Mouse (Mus musculus): ENCODE measurements around the gene Nphp4.

The Nphp4 gene

GRCm38 (mm10) chr4:152447731-152448665 is 28.5 kb upstream of the Nphp4 start:
- peaks cover 43% of the 10 kb centered on the region for H3K4me1 ChIP-seq (replicated peaks; ENCODE audit: low read depth, low read length)
- no peaks in the 10 kb centered on the region for H3K27me3 ChIP-seq (ENCODE audit: insufficient read depth, low read length)
- peaks cover 7% of the 10 kb centered on the region; the same call in 1 of the 2 replicates for H3K9me3 ChIP-seq (ENCODE audit: low read length)
- TF ChIP-seq NANOG (IDR thresholded peaks at IDR 0.05; ENCODE audit: borderline replicate concordance, low read length): no peak
- peak overlapping the region; percentile 48 for H3K4me3 ChIP-seq (replicated peaks; ENCODE audit: low read length)
- no peaks in the 10 kb centered on the region for H3K36me3 ChIP-seq (ENCODE audit: insufficient read depth, low read length)

GRCm38 (mm10) chr4:152448666-152449018 is 27.9 kb upstream of the Nphp4 start:
- H3K9me3 ChIP-seq (ENCODE audit: low read length): peaks cover 7% of the 10 kb centered on the region; the same call in 1 of the 2 replicates
- H3K36me3 ChIP-seq (ENCODE audit: insufficient read depth, low read length): no peaks in the 10 kb centered on the region
- H3K27me3 ChIP-seq (ENCODE audit: insufficient read depth, low read length): no peaks in the 10 kb centered on the region
- peaks cover 43% of the 10 kb centered on the region for H3K4me1 ChIP-seq (replicated peaks; ENCODE audit: low read depth, low read length)
- TF ChIP-seq CTCF (conservative IDR thresholded peaks at IDR 0.05; ENCODE audit: low read length) (no peak), NANOG (IDR thresholded peaks at IDR 0.05; ENCODE audit: borderline replicate concordance, low read length) (no peak), POU5F1 (IDR thresholded peaks at IDR 0.05; ENCODE audit: borderline replicate concordance, low read length) (no peak)
- H3K4me3 ChIP-seq (replicated peaks; ENCODE audit: low read length): peak overlapping the region; percentile 48

GRCm38 (mm10) chr4:152451371-152451770 is 25.1 kb upstream of the Nphp4 start:
- Histone ChIP-seq H3K36me3 (ENCODE audit: insufficient read depth, low read length) (no peaks in the 10 kb centered on the region), H3K4me3 (replicated peaks; ENCODE audit: low read length) (no peak overlapping the region), H3K4me1 (replicated peaks; ENCODE audit: low read depth, low read length) (peaks cover 27% of the 10 kb centered on the region), H3K27me3 (ENCODE audit: insufficient read depth, low read length) (no peaks in the 10 kb centered on the region), H3K9me3 (ENCODE audit: low read length) (peaks cover 1% of the 10 kb centered on the region; the same call in 1 of the 2 replicates)
- TF ChIP-seq NANOG (IDR thresholded peaks at IDR 0.05; ENCODE audit: borderline replicate concordance, low read length): no peak
- no peak for TF ChIP-seq POU5F1 (IDR thresholded peaks at IDR 0.05; ENCODE audit: borderline replicate concordance, low read length)
- TF ChIP-seq CTCF (conservative IDR thresholded peaks at IDR 0.05; ENCODE audit: low read length): no peak

- Histone ChIP-seq H3K36me3 (ENCODE audit: insufficient read depth, low read length) (no peaks in the 10 kb centered on the region), H3K4me3 (replicated peaks; ENCODE audit: low read length) (no peak overlapping the region), H3K4me1 (replicated peaks; ENCODE audit: low read depth, low read length) (peaks cover 18% of the 10 kb centered on the region), H3K9me3 (ENCODE audit: low read length) (no peaks in the 10 kb centered on the region), H3K27me3 (ENCODE audit: insufficient read depth, low read length) (no peaks in the 10 kb centered on the region)
- no peak for TF ChIP-seq POU5F1 (IDR thresholded peaks at IDR 0.05; ENCODE audit: borderline replicate concordance, low read length)
- TF ChIP-seq CTCF (conservative IDR thresholded peaks at IDR 0.05; ENCODE audit: low read length): 0 out of 2 replicates have a peak, but pooled peaks have one; percentile 3
Observed at GRCm38 (mm10) chr4:152453079-152453478, 23.4 kb upstream of the Nphp4 start.

- no peaks in the 10 kb centered on the region for H3K9me3 ChIP-seq (ENCODE audit: low read length)
- TF ChIP-seq POU5F1 (IDR thresholded peaks at IDR 0.05; ENCODE audit: borderline replicate concordance, low read length) (no peak), NANOG (IDR thresholded peaks at IDR 0.05; ENCODE audit: borderline replicate concordance, low read length) (no peak), CTCF (conservative IDR thresholded peaks at IDR 0.05; ENCODE audit: low read length) (no peak)
Observed at GRCm38 (mm10) chr4:152454153-152454552, 22.4 kb upstream of the Nphp4 start.

GRCm38 (mm10) chr4:152456609-152457008 is 19.9 kb upstream of the Nphp4 start:
- TF ChIP-seq NANOG (IDR thresholded peaks at IDR 0.05; ENCODE audit: borderline replicate concordance, low read length) (no peak), CTCF (conservative IDR thresholded peaks at IDR 0.05; ENCODE audit: low read length) (no peak), POU5F1 (IDR thresholded peaks at IDR 0.05; ENCODE audit: borderline replicate concordance, low read length) (no peak)
- Histone ChIP-seq H3K27me3 (ENCODE audit: insufficient read depth, low read length) (no peaks in the 10 kb centered on the region; the same call in 1 of the 2 replicates), H3K4me3 (replicated peaks; ENCODE audit: low read length) (no peak overlapping the region), H3K36me3 (ENCODE audit: insufficient read depth, low read length) (no peaks in the 10 kb centered on the region), H3K4me1 (replicated peaks; ENCODE audit: low read depth, low read length) (no peaks in the 10 kb centered on the region), H3K9me3 (ENCODE audit: low read length) (no peaks in the 10 kb centered on the region)

More at GRCm38 (mm10) chr4:152454153-152454552, 22.4 kb upstream of the Nphp4 start:
- Histone ChIP-seq H3K4me1 (replicated peaks; ENCODE audit: low read depth, low read length) (peaks cover 8% of the 10 kb centered on the region), H3K27me3 (ENCODE audit: insufficient read depth, low read length) (no peaks in the 10 kb centered on the region), H3K36me3 (ENCODE audit: insufficient read depth, low read length) (no peaks in the 10 kb centered on the region), H3K4me3 (replicated peaks; ENCODE audit: low read length) (no peak overlapping the region)

GRCm38 (mm10) chr4:152457673-152458072 is 18.8 kb upstream of the Nphp4 start:
- no peaks in the 10 kb centered on the region for H3K4me1 ChIP-seq (replicated peaks; ENCODE audit: low read depth, low read length)
- no peaks in the 10 kb centered on the region; the same call in 1 of the 2 replicates for H3K27me3 ChIP-seq (ENCODE audit: insufficient read depth, low read length)
- H3K9me3 ChIP-seq (ENCODE audit: low read length): no peaks in the 10 kb centered on the region
- no peak for TF ChIP-seq POU5F1 (IDR thresholded peaks at IDR 0.05; ENCODE audit: borderline replicate concordance, low read length)
- TF ChIP-seq NANOG (IDR thresholded peaks at IDR 0.05; ENCODE audit: borderline replicate concordance, low read length): no peak
- TF ChIP-seq CTCF (conservative IDR thresholded peaks at IDR 0.05; ENCODE audit: low read length): no peak
- H3K36me3 ChIP-seq (ENCODE audit: insufficient read depth, low read length): no peaks in the 10 kb centered on the region
- H3K4me3 ChIP-seq (replicated peaks; ENCODE audit: low read length): no peak overlapping the region

GRCm38 (mm10) chr4:152462516-152462915 is 14.0 kb upstream of the Nphp4 start:
- no peak overlapping the region for H3K4me3 ChIP-seq (replicated peaks; ENCODE audit: low read length)

More at GRCm38 (mm10) chr4:152462516-152462915, 14.0 kb upstream of the Nphp4 start:
- Histone ChIP-seq H3K4me1 (replicated peaks; ENCODE audit: low read depth, low read length) (no peaks in the 10 kb centered on the region), H3K27me3 (ENCODE audit: insufficient read depth, low read length) (no peaks in the 10 kb centered on the region; the same call in 1 of the 2 replicates), H3K36me3 (ENCODE audit: insufficient read depth, low read length) (no peaks in the 10 kb centered on the region), H3K9me3 (ENCODE audit: low read length) (no peaks in the 10 kb centered on the region)
- TF ChIP-seq CTCF (conservative IDR thresholded peaks at IDR 0.05; ENCODE audit: low read length): no peak

Measured in E14TG2a.4 (cell line).